Mouse (Mus musculus) CD8-positive naive resting alpha-beta T cell, adult 2 months (primary cell): ENCODE data around the gene Zmiz2.
"Not testable (repeated sequence)": the region's sequence is repeated elsewhere in the genome, so short reads cannot be mapped to it uniquely, and the experiment has no call there.

ENCODE experiments used
- DNase-seq, 2 experiments: peaks; one replicate each; pipeline ENCODE4 v3.0.0; 2022; ENCODE audit warnings: low read depth in 2 of 2, low spot score in 2 of 2

The Zmiz2 gene

DNA sequence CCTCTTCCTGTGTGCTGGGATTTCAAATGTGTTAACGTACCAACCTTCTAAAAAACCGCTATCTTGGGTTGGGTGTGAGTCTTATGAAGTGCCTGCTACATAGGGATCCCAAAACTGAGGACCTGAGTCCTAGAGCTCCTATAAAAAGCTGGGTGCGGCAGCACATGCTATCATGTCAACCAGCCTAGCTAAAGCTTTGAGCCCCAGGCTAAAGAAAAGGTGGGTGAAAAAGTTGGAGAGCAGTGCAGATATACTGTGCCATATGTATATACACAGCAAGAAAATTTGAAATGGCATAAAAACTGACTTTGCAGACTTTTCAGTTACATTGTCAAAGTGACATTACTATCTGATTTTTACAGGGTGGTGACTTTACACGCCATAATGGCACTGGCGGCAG lies 29.9 kb downstream of the Zmiz2 start:
- no peak for DNase-seq

DNA sequence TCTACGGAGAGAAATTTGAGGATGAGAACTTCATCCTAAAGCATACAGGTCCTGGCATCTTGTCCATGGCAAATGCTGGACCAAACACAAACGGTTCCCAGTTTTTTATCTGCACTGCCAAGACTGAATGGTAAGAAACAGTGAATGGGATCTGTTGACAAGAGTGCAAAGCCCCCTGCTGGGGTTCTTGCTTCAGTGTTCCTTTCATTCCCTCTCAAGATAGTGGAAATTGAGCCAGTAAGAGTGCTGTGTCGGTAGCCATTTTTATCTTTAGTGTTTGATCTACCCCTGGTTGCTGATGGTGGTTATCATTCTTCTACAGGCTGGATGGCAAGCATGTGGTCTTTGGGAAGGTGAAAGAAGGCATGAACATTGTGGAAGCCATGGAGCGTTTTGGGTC lies 30.3 kb downstream of the Zmiz2 start:
- not testable (repeated sequence) for DNase-seq

DNA sequence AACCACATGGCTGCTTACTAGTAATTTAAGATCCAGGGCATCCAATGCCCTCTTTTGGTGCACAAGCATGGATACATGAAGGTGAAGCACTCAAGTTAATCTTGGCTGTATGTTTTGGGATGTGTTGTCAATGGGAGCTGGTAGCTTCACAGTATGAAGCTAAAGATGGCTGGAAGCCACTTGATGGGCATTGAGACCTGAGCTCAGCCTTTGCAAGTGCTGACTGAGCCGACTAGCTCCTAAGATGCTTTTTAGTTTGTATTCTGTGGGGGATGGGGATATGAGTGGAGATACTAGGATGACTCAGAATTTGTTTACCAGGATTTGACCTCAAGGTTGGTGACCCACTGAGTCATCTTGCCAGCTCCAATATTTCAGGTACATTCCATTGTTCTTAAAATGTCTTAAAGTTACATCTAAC lies 31.4 kb downstream of the Zmiz2 start:
- DNase-seq = no peak

DNA sequence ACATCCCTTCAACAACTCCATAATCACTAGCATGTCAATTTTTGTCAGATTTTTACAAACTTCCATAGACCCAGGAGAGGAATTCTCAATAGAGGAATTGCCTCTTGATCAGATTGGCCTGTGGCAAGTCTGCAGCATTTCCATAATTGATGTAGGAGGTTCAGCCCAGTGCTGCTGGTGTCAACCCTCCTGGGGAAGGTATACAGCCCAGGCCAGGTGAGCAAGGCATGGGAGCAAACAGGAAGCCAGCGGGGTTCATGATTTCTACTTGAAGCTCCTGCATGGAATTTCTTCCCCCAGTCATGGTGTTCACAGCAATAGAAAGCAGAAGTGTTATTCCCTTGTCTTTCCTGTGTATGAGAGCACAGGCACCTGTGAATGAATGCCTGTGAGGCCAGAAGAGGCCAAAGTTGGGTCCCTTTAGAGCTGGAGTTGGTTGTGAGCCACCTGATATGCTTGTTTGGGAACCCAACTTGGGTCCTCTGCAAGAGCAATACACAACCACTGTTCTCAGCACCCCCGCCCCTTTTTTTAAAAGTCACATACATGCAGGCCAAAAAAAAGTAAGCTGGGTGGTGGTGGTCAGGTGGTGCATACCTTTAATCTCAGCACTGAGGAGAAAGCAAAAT lies 32.0 kb downstream of the Zmiz2 start:
- no peak for DNase-seq

DNA sequence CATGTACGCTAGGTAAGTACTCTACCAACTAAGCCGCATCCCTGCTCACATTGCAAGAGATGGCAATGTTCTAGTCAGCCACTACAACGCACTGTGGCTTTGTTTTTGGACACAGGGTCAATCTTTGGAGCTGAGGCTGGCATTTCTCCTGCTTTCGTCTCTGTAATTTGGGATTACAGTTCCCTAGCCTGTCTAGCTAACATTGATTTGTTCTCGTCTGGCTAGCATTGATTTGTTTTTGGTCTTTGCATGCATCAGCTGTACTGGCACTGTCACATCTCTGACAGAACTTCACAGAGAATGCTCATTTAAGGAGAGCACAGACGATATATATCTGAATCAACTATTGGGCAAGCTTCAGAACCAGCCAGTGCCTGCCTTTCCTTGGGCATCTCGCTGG lies 41.3 kb downstream of the Zmiz2 start:
- no peak for DNase-seq

DNA sequence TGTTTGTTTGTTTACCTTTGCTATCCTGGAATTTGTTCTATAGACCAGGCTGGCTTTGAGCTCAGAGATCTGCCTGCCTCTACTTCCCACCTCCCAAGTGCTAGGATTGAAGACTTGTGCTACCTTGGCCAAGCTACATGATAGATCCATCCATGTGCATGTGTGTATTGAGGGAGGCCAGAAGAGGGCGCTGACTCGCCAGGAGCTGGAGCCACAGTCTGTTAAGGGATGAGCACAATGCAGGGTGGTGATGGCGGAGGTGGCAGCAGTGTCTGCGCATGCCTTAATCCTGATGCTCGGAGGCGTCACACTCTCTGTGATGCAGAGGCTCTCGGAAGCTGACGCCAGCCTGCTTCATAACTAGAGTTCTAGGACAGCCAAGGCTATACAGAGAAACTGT lies 47.6 kb downstream of the Zmiz2 start:
- DNase-seq = peak; percentile 42 to 59

DNA sequence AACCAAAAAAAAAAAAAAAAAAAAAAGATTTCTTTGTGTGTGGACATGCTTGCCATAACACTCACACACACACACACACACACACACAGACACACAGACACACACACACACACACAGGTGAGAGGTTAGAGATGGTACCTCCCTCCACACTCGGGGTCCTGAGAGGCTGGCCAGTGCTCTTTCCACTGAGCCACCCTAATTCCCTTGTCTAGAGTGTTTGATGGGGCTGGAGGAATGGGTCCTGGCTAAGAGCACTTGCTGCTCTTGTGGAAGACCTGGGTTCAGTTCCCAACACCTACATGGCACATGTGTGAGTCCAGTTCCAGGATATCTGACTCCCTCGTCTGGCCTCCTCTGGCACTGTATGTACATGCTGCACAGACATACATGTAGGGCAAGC lies 48.8 kb downstream of the Zmiz2 start:
- DNase-seq = no peak

DNA sequence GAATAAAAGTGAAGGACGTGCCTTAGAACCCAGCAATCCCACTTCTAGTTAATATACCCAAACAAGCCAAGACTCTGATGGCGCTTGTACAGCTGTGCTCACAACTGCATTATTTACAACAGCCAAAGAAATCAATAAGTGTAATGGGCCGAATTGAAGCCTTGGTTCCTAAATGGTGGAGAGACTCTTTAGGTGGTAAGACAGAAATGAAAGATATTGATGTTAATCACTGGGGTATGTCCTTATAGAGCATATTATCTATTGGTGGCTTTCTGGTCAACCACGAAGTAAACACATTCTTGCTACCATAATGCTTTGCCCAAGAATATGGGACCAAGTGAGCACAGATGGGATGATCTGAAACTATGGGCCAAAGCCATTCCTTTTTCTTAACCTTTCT lies 51.3 kb downstream of the Zmiz2 start:
- DNase-seq = no peak

DNA sequence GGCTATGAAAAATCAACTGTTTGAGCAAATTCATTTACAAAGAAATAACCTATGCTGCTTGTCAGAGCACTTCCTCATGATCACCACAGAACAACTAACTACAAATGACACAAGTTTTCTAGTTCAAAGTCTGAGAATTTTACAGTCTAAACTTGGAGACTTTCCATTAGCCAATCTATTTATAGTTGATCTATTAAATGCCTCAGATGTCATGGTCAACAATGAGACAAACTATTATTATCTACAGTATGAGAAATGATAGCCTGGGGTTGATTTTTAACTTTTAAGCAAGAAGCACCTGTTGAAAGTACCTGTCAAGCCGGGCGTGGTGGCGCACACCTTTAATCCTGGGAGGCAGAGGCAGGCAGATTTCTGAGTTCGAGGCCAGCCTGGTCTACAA lies 53.7 kb downstream of the Zmiz2 start:
- DNase-seq = no peak

DNA sequence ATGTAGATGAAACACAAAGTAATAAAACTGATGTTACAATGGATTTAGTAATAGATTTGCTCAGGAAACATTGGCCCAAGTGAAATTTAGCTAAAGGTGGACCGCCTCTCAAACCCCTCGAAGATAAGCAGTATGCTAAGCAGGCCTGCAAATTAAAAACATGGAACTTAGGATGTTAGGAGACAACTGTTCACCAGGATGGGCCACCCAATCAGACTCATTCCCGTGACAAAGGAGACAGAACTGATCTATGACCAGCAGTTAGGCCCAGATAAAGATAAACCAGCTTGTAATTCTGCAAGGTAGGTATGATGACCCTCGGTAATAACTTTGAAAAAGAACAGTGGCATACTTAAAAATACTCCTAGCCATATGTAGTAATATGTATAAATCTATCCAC lies 54.2 kb downstream of the Zmiz2 start:
- DNase-seq = no peak

DNA sequence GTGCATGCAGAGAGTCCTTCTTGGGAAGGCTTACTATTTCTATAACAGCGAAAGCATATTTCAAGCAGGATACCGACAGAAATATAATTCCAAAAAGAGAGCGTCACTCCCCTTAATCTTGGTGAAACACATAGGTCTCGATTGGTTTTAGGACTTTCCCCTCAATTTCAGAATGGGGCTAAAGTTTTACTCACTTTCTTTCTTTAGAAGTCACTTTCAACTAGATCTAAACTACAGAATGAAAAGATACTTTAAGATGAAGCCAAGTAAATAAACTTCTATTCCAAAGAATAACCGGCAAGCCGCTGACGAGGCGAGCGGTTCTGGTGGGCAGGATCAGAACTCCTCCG lies 54.8 kb downstream of the Zmiz2 start:
- DNase-seq = no peak

DNA sequence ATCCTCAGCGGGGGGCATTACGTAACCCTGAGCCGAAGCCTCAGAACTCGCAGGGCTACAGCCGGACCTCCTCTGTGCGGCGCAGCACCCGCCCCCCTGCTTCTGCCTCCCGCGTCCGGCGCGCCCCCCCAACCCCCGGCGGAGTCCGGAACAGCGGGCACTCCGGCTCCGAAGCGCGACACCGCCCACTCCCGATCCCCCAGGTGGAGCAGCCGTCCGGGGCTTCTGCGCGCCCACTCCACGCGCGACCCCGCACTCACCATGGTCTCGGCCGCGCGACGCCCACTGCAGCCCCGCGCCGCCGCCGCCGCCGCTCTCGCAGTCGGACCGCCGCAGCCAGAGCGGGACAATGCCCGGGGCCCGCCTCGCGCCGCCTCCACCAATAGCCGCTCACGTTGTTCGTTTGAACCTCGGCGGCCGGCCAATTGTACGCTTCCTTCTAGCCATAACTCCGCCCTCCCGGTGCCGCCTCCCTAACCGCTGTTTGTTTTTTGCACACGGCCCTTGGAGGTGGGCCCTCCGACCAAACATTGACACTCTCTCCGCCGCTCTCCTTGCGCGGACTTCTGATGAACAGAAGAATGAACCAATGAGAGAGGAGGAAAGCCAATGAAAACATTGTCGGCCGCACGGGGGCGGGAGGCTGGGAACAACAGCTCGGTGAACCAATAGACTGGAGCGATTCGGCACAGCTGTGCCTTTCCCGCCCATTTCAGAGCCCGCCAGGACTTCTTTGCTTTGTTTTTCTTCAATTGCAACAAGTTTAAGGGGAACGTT lies 55.4 kb downstream of the Zmiz2 start, which contains the start of gene H2afv:
Gene H2afv, minus strand, starts transcription at position 367 of the 777 bp plus-strand sequence.
- peak; percentile 99 for DNase-seq

DNA sequence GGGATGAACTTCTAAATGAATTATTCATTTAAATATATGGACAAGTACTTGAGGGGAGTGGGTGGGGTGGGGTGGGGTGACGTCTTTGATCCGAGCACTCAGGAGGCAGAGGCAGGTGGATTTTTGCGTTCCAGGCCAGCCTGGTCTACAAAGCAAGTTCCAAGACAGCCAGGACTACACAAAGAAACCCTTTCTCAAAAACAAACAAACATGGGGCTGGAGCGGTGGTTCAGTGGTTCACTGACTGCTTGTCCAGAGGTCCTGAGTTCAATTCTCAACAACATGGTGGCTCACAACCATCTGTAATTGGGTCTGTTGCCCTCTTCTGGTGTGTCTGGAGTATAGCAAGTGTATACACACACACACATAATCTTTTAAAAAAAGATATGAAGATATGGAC lies 56.6 kb downstream of the Zmiz2 start:
- DNase-seq = no peak

DNA sequence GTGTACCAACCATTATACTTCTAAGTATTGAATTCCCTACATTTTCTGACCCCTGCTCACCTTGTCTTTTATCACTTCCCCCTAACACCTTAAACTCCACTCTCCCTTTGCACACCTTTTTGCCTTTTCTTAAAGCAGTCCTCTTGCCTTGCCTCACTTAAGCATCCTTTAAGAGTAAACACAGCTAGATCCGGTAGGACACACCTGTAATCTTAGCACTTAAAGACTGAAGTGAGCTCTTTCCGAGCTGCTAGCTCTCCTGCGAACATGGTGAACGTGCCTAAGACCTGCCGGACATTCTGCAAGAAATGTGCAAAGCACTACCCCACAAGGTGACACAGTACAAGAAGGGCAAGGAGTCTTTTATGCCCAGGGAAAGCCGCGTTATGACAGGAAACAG lies 57.1 kb downstream of the Zmiz2 start:
- DNase-seq = no peak

DNA sequence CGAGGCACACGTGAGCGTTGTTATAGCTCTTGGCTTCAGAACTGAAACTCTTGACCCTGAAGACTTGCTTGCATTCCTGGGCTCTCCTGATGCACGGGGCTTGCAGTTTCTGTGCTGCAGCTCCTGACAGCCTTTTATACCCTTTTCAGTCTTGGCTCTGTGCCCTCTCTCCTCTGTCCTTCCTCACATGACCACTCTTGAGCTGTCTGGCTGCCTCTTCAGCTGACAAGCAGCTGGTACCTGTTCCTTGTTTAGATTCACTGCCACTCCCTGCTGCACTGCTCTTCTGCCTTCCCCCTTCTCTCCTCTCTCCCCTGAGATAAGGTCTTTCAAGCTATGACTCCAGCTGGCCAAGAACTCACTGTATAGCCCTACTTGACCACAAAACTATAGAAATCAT lies 58.6 kb downstream of the Zmiz2 start:
- DNase-seq = no peak

DNA sequence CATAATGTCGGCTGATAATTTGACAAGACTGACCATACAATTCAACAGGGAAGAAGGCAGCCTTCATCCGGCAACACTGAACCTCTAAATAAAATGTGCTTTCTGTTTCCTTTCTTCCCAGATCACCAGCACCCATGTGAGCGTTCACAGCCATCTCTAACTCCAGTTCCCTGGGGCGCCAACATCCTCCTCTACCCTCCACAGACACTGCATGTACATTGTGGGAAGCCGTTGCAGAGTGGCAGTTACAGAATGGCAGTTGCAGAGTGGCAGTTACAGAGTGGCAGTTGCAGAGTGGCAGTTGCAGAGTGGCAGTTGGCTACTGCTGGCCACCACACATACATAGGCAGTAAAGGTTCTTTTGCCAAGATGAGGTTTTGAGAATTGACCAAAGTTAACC lies 59.3 kb downstream of the Zmiz2 start:
- not testable (repeated sequence) for DNase-seq
